Mouse (Mus musculus): ENCODE measurements around the gene Zic4.

DNA sequence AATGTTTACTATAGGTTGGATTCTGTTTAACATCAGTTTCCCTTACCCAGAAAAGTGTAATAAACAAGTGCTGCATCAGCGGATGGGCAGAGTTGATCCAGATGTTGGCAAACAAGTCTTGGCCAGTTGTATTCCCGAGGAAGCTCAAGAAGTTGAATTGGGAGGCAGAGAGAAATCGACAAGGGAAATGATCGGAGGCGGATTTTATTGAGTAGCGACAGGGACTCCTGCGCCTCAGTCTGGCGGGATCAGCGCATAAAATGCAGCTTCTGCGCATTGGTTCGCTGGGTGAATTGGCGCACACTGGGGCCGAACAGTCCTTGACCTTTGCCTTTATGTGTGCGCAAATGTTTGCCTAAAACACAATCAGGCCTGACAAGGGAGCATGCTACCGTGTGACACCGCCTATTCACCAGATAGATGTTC, 43.6 kb downstream of the Zic4 start:
- no peak for TF ChIP-seq POLR2A (IDR thresholded peaks at IDR 0.05; ENCODE audit: control insufficient read depth, low read depth, low read length)
- no peak for TF ChIP-seq CTCF (IDR thresholded peaks at IDR 0.05; ENCODE audit: control insufficient read depth, insufficient read depth, insufficient replicate concordance, low read depth, low read length)
